Mouse (Mus musculus): ENCODE data around the gene Tmigd3.
A peak's percentile ranks its signal among the peaks of the same experiment; 100 is the strongest.

The Tmigd3 gene

DNA sequence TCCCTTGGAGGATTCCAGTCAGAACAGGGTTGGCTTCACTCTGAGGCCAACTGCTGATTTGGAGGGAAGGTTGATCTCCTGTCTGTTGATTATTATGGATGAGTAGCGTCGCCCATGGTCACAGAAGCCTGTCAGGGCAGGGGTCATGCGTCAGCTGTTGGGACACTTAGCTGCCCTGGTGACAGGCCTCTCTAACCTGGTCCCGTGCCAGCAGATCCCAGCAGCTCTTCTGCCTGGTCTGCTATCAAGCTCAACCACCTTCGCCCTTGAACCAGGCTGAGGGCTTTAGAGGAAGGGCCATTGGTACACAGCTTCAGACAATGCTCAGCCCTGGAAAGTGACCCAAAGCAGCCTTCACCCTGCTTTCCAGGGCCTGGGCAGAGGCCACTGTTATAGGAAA, 5.3 kb downstream of the Tmigd3 start:
- no peak for DNase-seq (ENCODE audit: low read depth, low spot score)

DNA sequence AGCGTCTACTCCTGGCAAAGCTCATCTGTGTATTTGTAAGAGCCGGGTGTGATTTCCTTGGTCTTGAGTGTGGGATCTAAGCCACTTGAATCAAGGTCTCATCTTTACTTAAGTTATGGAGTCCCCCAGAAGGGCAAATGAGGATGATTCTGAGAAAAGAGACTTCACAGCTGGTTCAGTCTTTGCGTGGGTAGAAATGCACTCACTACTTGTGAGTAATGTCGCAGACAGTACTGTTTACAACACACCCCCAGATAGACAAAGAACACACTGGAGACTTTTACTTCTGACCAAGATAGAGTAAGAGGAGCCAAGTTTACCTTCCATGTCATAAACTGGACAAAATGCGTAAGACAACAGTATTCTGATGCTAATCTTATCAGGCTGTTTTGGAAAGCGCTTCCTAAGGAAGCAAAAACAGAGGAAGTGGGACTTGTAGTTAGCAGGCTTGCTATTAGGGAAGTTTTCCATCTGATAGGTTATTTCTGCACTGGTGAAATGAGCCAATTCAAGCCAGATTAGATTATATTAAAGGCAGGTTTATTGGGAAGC, 6.6 kb downstream of the Tmigd3 start:
- DNase-seq (ENCODE audit: low read depth, low spot score): no peak

DNA sequence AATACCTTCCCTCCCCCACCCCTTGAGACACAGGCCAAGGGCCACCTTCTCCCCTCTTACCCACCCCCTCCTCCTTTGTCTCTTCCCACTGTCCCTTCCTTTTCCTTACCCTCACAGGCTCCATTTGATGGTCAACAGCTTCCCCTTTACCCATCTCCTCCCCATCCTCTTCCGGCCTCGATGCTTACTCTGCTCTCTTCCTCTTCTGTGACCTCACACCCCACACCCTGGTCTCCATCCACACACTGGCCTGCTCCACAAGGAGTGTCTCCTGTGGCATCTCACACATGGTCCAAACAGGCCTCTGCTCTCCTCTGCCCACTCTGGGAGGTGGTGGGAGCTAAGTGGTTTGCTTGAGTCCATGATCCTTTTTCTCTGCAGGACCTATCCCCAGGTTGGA, 7.2 kb downstream of the Tmigd3 start:
- no peak for DNase-seq (ENCODE audit: low read depth, low spot score)

DNA sequence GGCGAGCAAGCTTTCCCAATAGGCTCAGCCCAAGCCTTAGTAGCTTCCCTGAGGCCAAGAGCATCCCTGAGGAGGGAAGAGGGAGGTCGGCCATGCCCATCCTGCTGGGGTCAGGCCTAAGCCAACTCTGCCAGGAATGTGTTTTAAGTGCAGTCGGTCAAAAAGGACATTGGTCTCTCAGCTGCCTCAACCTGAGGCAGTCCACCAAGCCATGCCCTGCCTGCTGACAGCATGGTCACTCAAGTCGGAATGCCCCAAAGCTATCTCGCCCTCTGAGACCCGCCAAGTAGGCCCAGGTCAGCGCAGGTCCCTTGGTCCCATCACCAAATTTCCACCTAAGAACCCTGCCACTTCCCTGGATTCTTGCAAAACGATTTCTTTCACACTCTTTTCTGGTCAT, 8.0 kb downstream of the Tmigd3 start:
- DNase-seq (ENCODE audit: low read depth, low spot score): no peak

DNA sequence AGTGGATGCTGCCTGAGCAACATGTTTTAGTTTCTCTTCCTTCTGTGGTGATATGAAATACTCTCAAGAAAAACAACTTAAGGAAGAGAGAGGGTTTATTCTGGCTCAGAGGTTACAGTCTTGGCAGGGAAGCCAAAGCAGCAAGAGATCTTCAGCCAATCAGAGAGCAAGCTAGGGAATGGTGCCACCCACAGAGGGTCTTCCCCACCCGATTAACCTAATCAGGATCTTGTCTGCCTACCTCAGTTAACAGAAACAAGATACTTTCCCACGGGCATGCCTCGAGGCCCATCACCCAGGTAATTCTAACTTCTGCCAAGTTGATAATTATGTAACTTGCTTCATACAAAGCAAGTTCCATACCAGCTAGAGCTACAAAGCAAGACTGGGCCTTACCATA, 9.7 kb downstream of the Tmigd3 start:
- no peak for DNase-seq (ENCODE audit: low read depth, low spot score)

DNA sequence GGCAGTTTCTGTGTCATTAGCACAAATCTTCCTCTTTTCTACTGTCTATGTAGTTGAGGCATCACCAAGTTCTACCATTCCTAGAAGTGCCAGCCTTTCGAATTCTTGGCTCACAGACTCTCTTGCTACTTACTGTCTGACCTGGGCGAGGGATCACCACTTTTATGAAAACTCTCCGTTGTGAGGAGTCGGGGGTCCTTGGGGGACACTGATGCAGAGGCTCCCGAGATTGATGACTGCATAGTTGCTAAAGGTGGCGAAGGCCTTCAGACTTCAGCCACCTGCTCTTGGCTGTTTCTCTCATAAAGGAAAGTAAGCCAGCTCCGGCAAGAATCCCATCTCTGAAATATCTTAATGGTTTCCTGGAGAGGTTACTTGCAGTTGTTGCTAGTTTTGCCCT, 11.4 kb downstream of the Tmigd3 start:
- no peak for DNase-seq (ENCODE audit: low read depth, low spot score)

DNA sequence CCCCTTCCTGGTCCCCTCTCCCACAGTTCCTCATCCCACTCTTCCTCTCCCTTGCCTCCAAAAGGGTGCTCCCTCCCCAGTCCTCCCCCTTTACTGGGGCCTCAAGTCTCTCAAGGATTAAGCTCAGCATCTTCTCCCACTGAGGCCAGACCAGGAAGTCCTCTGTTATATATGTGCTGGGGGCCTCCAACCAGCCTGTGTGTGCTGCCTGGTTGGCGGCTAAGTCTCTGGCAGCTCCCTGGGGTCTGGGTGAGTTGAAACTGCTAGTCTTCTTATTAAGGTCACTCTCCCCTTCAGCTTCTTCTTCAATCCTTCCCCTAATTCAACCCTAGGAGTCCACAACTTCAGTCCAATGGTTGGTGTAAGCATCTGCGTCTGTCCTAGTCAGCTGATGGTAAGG, 12.4 kb downstream of the Tmigd3 start:
- no peak for DNase-seq (ENCODE audit: low read depth, low spot score)

DNA sequence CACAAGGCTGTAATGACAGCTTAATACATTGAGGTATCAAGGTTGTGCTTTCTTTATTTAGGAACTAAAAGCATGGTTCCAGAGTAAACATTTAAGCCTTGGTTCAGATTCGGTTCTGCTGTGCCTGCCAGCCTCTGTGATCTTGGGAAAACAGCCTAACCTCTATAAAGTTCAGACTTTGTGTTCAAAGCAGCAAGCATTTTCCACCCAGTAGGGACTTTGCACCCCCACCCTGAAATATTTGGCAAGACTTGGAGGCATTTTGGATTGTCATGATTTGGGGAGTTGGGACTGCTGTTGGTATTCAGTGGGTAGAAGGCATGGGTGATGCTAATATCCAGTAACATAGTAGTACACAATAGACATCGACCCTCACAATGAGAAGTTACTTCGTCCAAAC, 18.3 kb downstream of the Tmigd3 start:
- DNase-seq (ENCODE audit: low read depth, low spot score): no peak

DNA sequence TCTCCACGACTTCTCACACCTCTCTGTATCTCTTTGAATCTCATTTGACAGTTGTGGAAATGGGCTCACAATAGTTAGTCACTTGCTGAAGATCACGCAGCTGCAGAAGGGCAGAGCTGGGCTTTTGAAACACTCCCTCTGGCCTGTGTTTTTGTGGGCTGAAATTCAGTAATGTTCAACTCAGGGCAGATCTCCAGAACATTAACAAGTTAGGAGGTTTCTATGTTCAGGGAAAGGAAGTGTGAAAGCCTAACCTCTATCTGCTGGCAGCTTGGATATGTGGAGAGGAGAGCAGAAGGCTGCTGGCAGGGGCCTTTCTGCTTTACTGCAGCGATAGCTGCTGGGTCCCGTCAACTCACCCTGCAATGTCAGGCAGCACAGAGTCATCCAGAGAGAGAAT, 19.5 kb downstream of the Tmigd3 start:
- no peak for DNase-seq (ENCODE audit: low read depth, low spot score)

DNA sequence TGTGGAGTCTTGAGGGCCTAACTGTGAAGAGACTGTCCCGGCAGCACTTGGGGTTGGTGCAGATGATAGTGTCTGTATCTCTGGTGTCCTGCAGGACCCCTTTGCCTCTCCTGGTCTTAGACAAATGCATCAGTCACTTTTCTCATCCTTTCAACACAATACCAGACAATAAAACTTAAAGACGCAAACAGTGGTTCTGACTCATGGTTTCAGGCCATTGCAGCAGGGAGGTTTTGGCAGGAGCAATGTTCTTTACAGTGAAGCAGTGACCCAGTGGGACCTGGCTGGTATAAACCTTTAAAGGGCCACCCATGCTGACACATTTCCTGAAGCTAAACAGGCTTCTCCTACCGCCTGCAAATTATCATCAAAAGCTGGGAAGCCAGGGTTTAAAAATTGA, 20.4 kb downstream of the Tmigd3 start:
- DNase-seq (ENCODE audit: low read depth, low spot score): no peak

DNA sequence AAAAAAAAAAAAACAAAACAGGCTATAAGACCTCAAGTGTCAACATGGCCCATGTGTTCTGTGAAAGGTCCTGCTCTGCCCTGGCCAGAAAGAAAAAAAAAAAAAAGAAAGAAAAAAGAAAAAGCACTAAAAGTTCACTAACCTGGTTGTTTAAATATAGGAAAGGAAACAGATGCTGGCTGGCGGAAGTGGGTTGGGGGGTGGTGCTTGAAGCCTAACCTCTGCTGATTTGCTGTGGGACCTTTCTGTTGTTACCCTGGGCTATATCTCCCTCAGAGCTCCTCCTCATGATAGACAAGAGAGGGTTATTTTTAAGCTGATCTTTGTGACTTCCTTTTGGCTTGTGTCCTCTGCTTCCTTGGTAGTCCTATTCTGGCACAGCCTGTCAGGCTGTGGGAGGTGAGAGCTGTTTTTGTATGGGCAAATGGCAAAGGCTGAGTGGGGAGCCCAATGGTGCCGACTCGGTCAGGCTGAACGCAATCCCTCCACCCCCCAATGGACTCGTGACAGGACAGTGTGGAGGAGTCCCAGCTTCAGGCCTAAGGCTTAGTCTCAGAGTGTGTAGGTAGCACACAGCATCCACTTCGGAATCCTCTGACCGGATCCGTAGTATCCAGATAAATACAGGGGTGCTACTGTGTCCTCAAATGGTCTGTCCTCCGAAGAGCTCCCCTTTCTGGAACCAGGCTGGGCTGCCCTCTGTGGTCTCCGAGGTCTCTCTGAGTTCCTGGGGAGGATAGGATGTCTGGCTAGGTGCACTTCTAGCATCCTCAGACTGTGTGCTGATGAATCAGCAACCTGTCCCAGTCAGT, 21.3 kb downstream of the Tmigd3 start:
- DNase-seq (ENCODE audit: low read depth, low spot score): peak; percentile 88

DNA sequence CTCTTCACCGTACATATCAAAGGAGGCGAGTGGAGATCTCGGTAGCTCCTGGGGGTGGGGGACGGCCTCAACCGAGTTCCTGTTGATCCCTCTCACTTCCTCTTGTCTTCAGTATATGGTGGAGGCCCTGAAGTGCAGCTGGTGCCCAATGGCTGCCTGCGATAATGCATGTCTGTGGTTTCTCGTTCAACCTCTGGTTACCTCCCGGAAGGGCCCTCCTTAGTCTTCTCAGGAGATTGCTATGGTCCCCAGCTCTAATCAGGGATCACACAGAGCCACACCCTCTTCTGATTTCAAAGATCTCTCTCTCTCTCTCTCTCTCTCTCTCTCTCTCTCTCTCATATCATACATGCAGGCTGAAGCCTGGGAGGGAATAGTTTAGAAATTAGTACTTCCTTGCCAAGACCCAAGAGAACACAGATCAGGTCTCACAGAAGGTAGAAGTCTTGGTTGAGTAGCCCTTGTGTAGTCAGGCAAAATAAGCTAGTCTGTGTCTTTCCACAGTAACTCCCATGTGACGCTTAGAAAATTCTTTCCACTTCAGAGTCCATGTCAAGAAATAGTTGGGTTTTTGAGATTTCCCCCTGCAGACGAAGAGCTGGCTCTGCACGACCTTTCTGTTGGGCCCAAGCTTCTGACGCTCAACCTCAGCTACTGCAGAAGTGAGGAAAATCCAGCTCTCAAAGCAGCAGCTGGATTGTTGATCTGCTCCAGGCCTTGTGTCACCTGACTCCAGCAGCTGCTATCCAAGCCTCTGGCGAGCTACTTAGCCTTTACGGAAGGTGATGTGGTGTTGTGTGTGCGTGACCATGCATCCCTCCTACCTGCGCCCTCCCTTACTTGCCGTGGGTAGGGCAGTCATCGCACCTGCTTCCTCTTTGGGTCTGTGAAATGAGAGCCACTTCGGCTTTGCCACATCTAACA, 22.1 kb downstream of the Tmigd3 start:
- peak; percentile 83 for DNase-seq (ENCODE audit: low read depth, low spot score)

DNA sequence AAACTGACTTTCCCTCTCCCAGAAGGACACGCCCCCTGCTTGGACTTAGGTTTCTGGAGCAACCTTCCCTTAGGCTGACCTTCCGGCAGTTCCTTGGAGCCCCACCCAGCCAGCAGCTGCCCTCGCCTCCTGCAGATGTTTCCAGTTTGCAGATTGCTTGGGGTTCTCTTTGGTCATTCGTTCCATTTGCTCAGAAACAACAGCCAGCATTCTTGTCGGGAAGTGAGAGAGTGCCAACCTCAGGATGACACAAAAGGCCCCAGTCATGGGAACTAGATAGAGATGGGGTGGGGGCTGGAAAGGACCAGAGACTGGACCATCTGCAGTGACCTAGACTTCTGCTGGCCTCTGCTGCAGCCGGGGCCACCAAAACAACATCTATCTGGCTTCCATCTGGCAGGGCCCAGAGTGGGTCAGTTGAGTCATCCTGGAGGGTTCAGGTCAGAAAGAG, 23.3 kb downstream of the Tmigd3 start:
- DNase-seq (ENCODE audit: low read depth, low spot score): peak; percentile 14

DNA sequence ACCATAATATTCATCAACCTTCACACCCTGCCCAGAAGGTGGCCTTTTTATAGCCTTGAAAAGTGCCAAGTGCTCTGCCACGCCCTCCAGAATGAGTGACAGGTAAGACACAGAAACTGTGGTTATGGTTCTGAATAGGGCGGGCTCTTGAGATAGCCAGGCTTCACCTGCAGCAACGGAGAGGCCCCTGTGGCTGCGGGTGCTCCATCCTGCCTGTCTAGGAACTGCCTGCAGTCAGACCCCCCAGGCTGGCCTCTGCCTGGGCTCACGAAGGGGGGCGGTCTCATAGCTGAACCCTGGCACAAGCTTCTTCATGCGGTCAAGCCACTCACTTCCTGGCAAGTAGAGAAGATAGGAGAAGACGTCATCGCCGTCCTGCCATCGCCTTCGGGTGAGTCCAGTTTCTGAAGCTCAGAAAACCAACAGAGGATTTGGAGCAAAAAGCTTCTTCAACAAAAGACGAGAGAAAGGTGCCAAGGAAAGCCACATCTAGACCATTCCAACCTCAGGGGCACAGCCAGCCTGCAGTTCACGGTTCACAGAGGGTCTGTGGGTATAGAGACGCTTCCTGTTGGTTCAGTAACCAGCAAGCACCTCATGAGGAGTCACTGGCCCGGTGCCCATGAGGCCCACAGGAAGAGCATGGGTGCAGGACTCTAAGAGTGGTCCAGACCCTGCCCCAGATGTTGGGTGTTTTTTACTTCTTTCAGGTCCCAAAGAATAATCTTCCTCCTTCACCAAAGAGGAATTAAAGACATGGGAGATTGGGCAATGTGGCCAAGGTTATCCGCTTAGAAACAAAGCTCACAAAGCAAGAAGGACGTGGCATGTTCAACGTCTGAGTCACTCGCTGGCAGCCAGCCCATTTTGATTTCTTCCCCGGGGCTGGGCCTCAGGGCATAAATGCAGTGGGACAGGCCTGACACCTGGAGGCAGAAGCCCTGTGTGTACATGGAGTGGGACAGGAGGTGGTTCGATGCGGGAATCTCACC, 24.2 kb downstream of the Tmigd3 start:
- peak; percentile 92 for DNase-seq (ENCODE audit: low read depth, low spot score)

DNA sequence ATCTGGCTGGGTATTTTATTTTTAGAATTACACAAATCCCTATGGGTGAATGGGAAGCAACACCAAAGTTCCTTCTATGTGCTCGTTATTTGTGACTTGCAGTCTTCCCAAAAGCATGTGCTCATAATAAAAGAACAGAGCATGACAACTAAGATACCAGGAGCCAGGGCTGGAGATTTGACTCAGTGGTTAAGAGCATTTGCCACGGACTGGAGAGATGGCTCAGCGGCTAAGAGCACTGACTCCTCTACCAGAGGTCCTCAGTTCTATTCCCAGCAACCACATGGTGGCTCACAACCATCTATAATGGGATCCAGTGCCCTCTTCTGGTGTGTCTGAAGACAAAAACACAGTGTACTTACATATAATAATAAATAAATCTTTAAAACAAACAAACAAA, 26.1 kb downstream of the Tmigd3 start:
- no peak for DNase-seq (ENCODE audit: low read depth, low spot score)

DNA sequence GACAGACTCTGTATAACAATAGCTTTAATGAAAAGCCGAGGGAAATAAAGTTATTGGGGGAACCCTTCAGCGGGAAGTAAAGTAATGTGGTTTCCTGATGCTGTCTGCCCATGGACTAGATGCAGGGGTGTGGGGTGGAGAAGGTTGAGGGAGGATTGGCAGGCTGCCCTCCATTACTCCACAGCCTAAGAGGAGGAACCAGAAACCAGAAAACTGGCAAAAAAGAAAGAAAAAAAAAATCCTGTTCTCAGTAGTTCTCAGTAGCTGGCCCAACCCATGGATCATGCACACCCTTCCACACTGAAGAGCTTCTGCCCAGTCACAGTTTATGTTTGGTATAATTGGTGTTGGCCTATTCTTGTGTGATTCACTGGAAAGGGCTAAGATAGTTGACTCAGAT, 27.6 kb downstream of the Tmigd3 start:
- DNase-seq (ENCODE audit: low read depth, low spot score): no peak

DNA sequence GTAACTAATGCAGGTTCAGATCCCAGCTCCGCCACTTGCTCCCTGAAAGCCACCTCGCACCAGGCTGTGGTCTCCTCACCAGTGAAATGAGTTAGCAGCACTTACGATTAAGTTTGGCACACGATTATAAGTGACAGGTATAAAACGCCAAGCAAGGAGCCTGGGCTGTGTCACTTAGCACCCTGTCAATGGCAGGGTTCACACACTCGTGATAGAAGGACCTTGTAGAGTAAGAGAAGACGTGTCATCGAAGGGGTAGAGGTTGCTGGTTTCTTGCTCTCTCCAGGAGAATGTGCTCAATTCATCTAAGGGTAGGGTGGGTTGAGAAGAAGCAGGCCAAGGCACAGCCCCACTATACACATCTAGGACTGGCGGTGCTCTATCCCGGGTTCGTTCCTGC, 28.2 kb downstream of the Tmigd3 start:
- no peak for DNase-seq (ENCODE audit: low read depth, low spot score)

DNA sequence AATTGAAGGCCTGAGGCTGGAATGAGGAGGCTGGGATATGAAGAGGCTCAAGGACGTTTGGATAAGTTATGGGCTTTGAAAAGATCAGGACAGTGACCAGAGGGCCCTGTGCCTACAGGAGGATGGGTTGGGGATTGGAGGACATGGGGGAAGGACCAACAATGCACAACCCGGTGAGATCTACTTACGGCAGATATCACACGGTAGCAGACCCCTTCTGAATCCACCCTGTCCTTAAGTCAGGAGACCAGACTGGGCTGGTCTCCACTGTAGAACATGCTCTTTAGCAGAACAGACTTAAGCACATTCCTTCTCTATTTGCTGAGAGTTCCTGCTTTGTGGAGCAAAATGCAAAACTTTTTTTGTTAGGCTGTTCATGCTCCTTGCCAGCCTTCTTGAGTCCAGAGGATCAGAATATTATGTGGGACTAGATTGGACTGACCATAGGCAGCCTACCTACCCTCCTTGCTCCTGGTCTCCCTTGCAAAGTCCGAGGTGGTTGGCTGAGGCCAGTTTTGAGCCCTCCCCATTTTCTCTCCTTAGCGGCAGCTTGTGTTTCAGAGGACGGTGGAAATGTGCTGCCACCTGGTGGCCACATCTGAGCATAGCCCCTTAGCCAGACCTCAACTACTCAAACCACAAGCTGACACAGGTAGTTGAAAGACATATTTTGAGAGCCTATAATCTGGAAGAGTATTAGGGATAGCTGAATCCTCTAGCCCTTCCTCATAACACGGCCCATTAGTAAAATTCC, 28.9 kb downstream of the Tmigd3 start:
- peak; percentile 93 for DNase-seq (ENCODE audit: low read depth, low spot score)

DNA sequence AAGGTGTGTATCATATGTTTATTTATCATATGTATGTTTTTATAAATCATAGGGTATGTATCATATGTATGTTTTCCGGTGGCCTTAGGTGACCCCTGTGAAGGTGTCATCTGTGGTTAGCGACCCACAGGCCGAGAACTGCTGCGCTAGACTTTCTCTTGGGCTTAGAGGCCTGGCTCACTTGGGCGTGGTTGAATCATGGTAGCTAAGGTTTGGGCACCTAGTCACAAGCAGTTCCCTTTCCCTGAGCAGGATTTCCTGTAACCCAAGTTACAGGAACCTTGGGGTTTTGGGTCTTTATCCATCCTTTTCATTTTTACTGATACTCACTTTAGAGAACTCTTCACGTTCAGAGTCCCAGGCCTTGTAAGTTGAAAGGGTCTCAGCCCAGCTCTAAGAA, 29.6 kb downstream of the Tmigd3 start:
- DNase-seq (ENCODE audit: low read depth, low spot score): peak; percentile 18

DNA sequence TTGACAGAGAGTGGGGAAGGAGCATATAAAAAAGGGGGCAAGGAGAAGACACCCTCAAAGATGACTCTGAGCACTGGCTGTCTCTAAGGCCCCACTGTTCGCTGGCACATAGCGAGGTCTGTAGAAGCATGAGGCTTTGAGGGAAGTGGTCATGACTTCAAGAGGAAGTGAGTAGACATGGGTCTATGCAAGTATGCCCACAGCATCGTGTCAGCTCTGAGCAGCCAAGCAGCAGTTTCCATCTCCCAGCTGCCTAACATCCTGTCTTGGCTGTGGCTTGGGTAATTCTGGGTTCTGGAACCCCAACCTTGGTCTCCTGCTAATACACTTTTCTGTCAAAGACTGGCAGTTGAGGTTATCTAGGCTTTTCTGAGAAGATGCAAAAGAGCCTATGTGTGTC, 30.0 kb downstream of the Tmigd3 start:
- DNase-seq (ENCODE audit: low read depth, low spot score): peak; percentile 45

DNA sequence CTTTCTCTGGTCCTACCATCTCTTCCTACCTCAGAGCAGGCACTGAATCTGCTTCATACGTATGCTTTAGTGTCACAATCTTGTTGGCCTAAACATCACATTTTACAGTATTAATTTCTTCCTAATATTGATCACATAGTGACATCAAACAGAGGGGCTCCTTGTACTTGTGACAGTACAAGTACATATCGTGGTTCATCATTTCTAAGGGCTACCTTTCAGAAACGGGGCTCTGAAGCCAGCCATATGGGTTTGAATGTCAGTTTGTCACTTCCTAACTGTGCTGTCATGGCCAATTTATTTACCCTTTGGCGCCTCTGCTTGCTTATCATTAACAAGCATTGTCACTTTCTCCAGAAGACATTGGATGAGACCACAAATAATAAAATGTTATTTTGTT, 30.8 kb downstream of the Tmigd3 start:
- no peak for DNase-seq (ENCODE audit: low read depth, low spot score)

Data from CD4-positive, CD25-positive, alpha-beta regulatory T cell, adult 2 months (primary cell).